Mouse (Mus musculus): ENCODE data around the gene Clcn6.
A peak's percentile ranks its signal among the peaks of the same experiment; 100 is the strongest.
"Not testable (repeated sequence)": the region's sequence is repeated elsewhere in the genome, so short reads cannot be mapped to it uniquely, and the experiment has no call there.

The Clcn6 gene

GRCm38 (mm10) chr4:148066401-148066744 lies 27.8 kb upstream of the Clcn6 start:
- peak; percentile 71 for DNase-seq (ENCODE audit: extremely low read depth, insufficient read length, low spot score)

GRCm38 (mm10) chr4:148065702-148066400 lies 27.2 kb upstream of the Clcn6 start:
- DNase-seq (ENCODE audit: extremely low read depth, insufficient read length, low spot score), result no peak

- DNase-seq (ENCODE audit: extremely low read depth, insufficient read length, low spot score), result no peak
Measured at GRCm38 (mm10) chr4:148061086-148061480, 22.5 kb upstream of the Clcn6 start.

- no peak for DNase-seq (ENCODE audit: extremely low read depth, insufficient read length, low spot score)
Measured at GRCm38 (mm10) chr4:148060120-148061085, 21.8 kb upstream of the Clcn6 start.

- DNase-seq (ENCODE audit: extremely low read depth, insufficient read length, low spot score), result no peak
Measured at GRCm38 (mm10) chr4:148058993-148059392, 20.4 kb upstream of the Clcn6 start.

GRCm38 (mm10) chr4:148058218-148058819 lies 19.7 kb upstream of the Clcn6 start:
- DNase-seq (ENCODE audit: extremely low read depth, insufficient read length, low spot score), result no peak

GRCm38 (mm10) chr4:148057661-148058209 lies 19.1 kb upstream of the Clcn6 start:
- no peak for DNase-seq (ENCODE audit: extremely low read depth, insufficient read length, low spot score)

GRCm38 (mm10) chr4:148056801-148057200 lies 18.2 kb upstream of the Clcn6 start:
- no peak for DNase-seq (ENCODE audit: extremely low read depth, insufficient read length, low spot score)

GRCm38 (mm10) chr4:148056246-148056645 lies 17.6 kb upstream of the Clcn6 start:
- DNase-seq (ENCODE audit: extremely low read depth, insufficient read length, low spot score), result no peak

GRCm38 (mm10) chr4:148054961-148055695 lies 16.5 kb upstream of the Clcn6 start:
- no peak for DNase-seq (ENCODE audit: extremely low read depth, insufficient read length, low spot score)

- no peak for DNase-seq (ENCODE audit: extremely low read depth, insufficient read length, low spot score)
Measured at GRCm38 (mm10) chr4:148053417-148053920, 14.8 kb upstream of the Clcn6 start.

- no peak for DNase-seq (ENCODE audit: extremely low read depth, insufficient read length, low spot score)
Measured at GRCm38 (mm10) chr4:148052976-148053375, 14.4 kb upstream of the Clcn6 start.

- no peak for DNase-seq (ENCODE audit: extremely low read depth, insufficient read length, low spot score)
Measured at GRCm38 (mm10) chr4:148051886-148052285, 13.3 kb upstream of the Clcn6 start.

GRCm38 (mm10) chr4:148051046-148051776 lies 12.6 kb upstream of the Clcn6 start:
- DNase-seq (ENCODE audit: extremely low read depth, insufficient read length, low spot score), result no peak

- not testable (repeated sequence) for DNase-seq (ENCODE audit: extremely low read depth, insufficient read length, low spot score)
Measured at GRCm38 (mm10) chr4:148050396-148050914, 11.8 kb upstream of the Clcn6 start.

GRCm38 (mm10) chr4:148046450-148047031 lies 7.9 kb upstream of the Clcn6 start:
- DNase-seq (ENCODE audit: extremely low read depth, insufficient read length, low spot score), result no peak

- no peak for DNase-seq (ENCODE audit: extremely low read depth, insufficient read length, low spot score)
Measured at GRCm38 (mm10) chr4:148044113-148044512, 5.5 kb upstream of the Clcn6 start.

GRCm38 (mm10) chr4:148043327-148043726 lies 4.7 kb upstream of the Clcn6 start:
- DNase-seq (ENCODE audit: extremely low read depth, insufficient read length, low spot score), result not testable (repeated sequence)

- no peak for DNase-seq (ENCODE audit: extremely low read depth, insufficient read length, low spot score)
Measured at GRCm38 (mm10) chr4:148041611-148042191, 3.1 kb upstream of the Clcn6 start.
